Mouse (Mus musculus): ENCODE results near the gene Sin3b.

- TF ChIP-seq POLR2A (IDR thresholded peaks at IDR 0.05; ENCODE audit: insufficient read depth, low read depth, low read length) (no peak), CTCF (IDR thresholded peaks at IDR 0.05; ENCODE audit: insufficient read depth, low read depth, low read length) (no peak)
Observed at GRCm38 (mm10) chr8:72753165-72753564, 30.1 kb downstream of the Sin3b start.

Data from olfactory bulb, adult 2 months (tissue).